Mouse (Mus musculus) myocyte (in vitro differentiated cells): Measurements from ENCODE around the gene Gab1. TPM values are rescaled to one million over a fixed set of nuclear protein-coding genes. Genes with fewer than 3 reads are reported as not detected.

Source experiments
- H3K27me3 ChIP-seq: one replicate; pipeline ENCODE4 v1.6.1; 2011; ENCODE audit not compliant: control insufficient read depth, insufficient read depth, insufficient read length
- H3K36me3 ChIP-seq: one replicate; pipeline ENCODE4 v1.6.1; 2011; ENCODE audit not compliant: control insufficient read depth, insufficient read depth
- H3K4me2 ChIP-seq: one replicate; pipeline ENCODE4 v1.6.1; 2011; ENCODE audit warnings: low read depth, control low read depth
- H3K4me3 ChIP-seq: one replicate; pipeline ENCODE4 v1.5.1; 2011; ENCODE audit warnings: mild to moderate bottlenecking, control low read depth, moderate library complexity
- H3K79me2 ChIP-seq: one replicate; pipeline ENCODE4 v1.6.1; 2011; ENCODE audit not compliant: control insufficient read depth, insufficient read depth
- H3ac ChIP-seq: one replicate; pipeline ENCODE4 v1.6.1; 2011; ENCODE audit not compliant: control insufficient read depth, insufficient read length
- CEBPB ChIP-seq: IDR thresholded peaks from 2 replicates; pipeline ENCODE4 v1.6.1; 2011; ENCODE audit warnings: mild to moderate bottlenecking, moderate library complexity; ENCODE audit not compliant: poor library complexity, insufficient read depth, severe bottlenecking
- E2F4 ChIP-seq: IDR thresholded peaks from one replicate; pipeline ENCODE4 v1.6.1; 2011; ENCODE audit warnings: mild to moderate bottlenecking, control low read depth, moderate library complexity; ENCODE audit not compliant: insufficient read depth
- MAX ChIP-seq: IDR thresholded peaks from one replicate; pipeline ENCODE4 v1.6.1; 2011; ENCODE audit warnings: low read depth, mild to moderate bottlenecking, control low read depth
- MYOD1 ChIP-seq, 3 experiments: IDR thresholded peaks; one replicate each; pipeline ENCODE4 v1.6.1; 2011; ENCODE audit warnings: control low read depth in 2 of 3, low read depth in 2 of 3, mild to moderate bottlenecking in 2 of 3, moderate library complexity in 1 of 3; ENCODE audit not compliant: insufficient read length in 2 of 3, control insufficient read depth in 1 of 3
- MYOG ChIP-seq, 3 experiments: IDR thresholded peaks; one replicate each; pipeline ENCODE4 v1.6.1; 2011; ENCODE audit warnings: control low read depth in 2 of 3, low read depth in 2 of 3, mild to moderate bottlenecking in 2 of 3; ENCODE audit not compliant: insufficient read length in 2 of 3, control insufficient read depth in 1 of 3, insufficient read depth in 1 of 3
- POLR2A ChIP-seq: IDR thresholded peaks from one replicate; pipeline ENCODE4 v1.6.1; 2011; ENCODE audit warnings: low read depth, mild to moderate bottlenecking, control low read depth, moderate library complexity; ENCODE audit not compliant: insufficient read length
- POLR2AphosphoS2 ChIP-seq: IDR thresholded peaks from one replicate; pipeline ENCODE4 v1.6.1; 2011; ENCODE audit warnings: low read depth, control low read depth; ENCODE audit not compliant: insufficient read length
- REST ChIP-seq: IDR thresholded peaks from one replicate; pipeline ENCODE4 v1.6.1; 2011; ENCODE audit warnings: mild to moderate bottlenecking, control low read depth, moderate library complexity; ENCODE audit not compliant: insufficient read depth, insufficient read length
- SRF ChIP-seq: IDR thresholded peaks from one replicate; pipeline ENCODE4 v1.6.1; 2011; ENCODE audit warnings: low read depth; ENCODE audit not compliant: control insufficient read depth, insufficient read length
- TCF12 ChIP-seq: IDR thresholded peaks from one replicate; pipeline ENCODE4 v1.6.1; 2011; ENCODE audit warnings: mild to moderate bottlenecking, control low read depth; ENCODE audit not compliant: poor library complexity, insufficient read depth, severe bottlenecking
- TCF3 ChIP-seq: IDR thresholded peaks from one replicate; pipeline ENCODE4 v1.6.1; 2011; ENCODE audit warnings: low read depth, control low read depth; ENCODE audit not compliant: insufficient read length
- USF1 ChIP-seq: IDR thresholded peaks from one replicate; pipeline ENCODE4 v1.6.1; 2011; ENCODE audit warnings: low read depth, mild to moderate bottlenecking, control low read depth, moderate library complexity
- polyA plus RNA-seq: library from polyadenylated mRNA; unstranded; fragments of >200 nt; fragmentation: generic; extraction: Trizol; gene quantifications from one replicate; pipeline ENCODE4 v1.2.1, GENCODE M21; 2012; ENCODE audit warnings: missing spikeins

The Gab1 gene
- polyA plus RNA-seq, 1 experiment: 3.4 TPM

DNA sequence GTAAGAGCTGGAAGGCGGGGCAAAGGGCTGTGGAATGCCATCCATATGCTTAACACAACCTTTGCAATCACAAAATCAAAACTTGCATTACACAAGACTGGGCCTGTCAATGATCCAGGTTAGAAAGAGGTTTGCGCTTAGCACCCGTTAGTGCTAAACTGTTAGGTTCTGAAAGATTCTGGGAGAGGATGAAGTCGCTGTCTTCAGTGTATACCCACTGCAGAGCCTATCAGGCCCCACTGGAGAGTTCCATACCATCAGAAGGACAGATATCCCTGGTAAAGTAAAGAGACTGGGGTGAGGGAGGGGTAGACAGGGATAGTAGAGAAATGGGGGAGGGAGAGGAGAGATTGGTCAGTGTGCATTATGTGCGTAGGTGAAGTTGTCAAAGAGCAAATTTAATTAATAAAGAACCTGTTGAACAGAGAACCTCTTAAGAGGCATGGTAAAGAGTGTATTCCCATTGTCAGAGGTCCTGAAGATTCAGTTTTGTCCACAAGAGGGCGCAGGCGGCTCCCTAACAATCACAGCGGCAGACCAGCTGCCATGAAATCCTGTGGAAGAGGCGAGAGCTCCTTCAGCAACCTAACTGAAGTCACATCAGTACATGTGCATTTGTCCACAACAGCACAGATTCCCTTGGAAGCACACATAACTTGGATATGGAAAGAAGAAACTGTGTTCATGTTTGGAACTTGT lies 127.2 kb downstream of the Gab1 start:
- no peaks in the 10 kb centered on the region for H3K36me3 ChIP-seq
- no peaks in the 10 kb centered on the region for H3K79me2 ChIP-seq
- no peak overlapping the region for H3K4me3 ChIP-seq
- no peaks in the 10 kb centered on the region for H3K27me3 ChIP-seq
- H3ac ChIP-seq: no peak overlapping the region
- H3K4me2 ChIP-seq: no peak overlapping the region
- TF ChIP-seq MYOD1 (IDR thresholded peaks at IDR 0.05; ENCODE audit: control insufficient read depth in 1 of 3, insufficient read length in 2 of 3, low read depth in 2 of 3): no peak
- no peak for TF ChIP-seq E2F4
- TF ChIP-seq SRF: no peak
- peak in 1 of 3 experiments; percentile 23 for TF ChIP-seq MYOG (IDR thresholded peaks at IDR 0.05; ENCODE audit: control insufficient read depth in 1 of 3, insufficient read depth in 1 of 3, insufficient read length in 2 of 3, low read depth in 2 of 3)

DNA sequence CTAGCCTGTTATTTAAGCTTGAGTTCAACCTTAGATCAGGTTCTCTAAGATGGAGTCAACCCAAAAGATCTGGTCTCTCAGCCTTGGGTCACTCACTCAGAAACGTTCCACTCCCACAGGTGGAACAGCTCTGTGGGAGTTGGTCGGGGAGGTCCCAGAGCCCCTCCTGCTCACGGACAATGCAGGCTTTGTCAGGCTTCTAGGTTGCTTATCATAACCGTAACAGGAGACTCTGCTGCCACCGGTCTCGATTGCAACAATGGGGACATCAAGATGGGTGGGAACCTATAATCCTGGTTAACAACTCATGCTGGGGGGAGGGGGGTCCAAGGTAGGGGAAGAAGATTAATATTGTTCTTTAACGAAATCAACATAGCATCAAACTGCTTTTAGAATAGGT lies 127.9 kb downstream of the Gab1 start:
- H3ac ChIP-seq: no peak overlapping the region
- TF ChIP-seq SRF (no peak), E2F4 (no peak), MAX (no peak), POLR2AphosphoS2 (no peak), TCF3 (no peak), REST (no peak), MYOG (IDR thresholded peaks at IDR 0.05; ENCODE audit: control insufficient read depth in 1 of 3, insufficient read depth in 1 of 3, insufficient read length in 2 of 3, low read depth in 2 of 3) (no peak), POLR2A (no peak), CEBPB (no peak), MYOD1 (IDR thresholded peaks at IDR 0.05; ENCODE audit: control insufficient read depth in 1 of 3, insufficient read length in 2 of 3, low read depth in 2 of 3) (no peak), USF1 (no peak), TCF12 (no peak)
- no peak overlapping the region for H3K4me3 ChIP-seq
- H3K4me2 ChIP-seq: no peak overlapping the region
- H3K27me3 ChIP-seq: no peaks in the 10 kb centered on the region
- no peaks in the 10 kb centered on the region for H3K36me3 ChIP-seq
- no peaks in the 10 kb centered on the region for H3K79me2 ChIP-seq

DNA sequence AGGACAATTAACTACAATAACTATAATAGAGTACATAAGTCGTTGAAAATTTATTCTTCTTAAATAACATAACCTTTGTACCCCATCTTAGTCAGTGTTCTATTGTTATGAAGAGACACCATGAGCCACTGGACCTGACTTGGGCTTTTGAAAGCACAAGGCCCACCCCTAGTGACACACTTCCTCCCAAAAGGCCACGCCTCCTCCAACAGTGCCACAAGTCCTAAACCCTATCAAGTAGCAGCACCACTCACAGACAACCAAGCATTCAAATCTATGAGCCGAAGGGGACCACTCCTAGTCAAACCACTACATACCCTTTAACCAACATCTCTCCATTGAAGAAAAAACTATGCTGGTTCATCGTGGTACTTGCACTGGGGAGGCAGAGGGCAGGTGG lies 131.2 kb downstream of the Gab1 start:
- no peak for TF ChIP-seq MAX
- TF ChIP-seq MYOG (IDR thresholded peaks at IDR 0.05; ENCODE audit: control insufficient read depth in 1 of 3, insufficient read depth in 1 of 3, insufficient read length in 2 of 3, low read depth in 2 of 3): no peak
- no peak for TF ChIP-seq POLR2A
- no peak for TF ChIP-seq USF1
- TF ChIP-seq POLR2AphosphoS2: no peak
- no peak for TF ChIP-seq REST
- no peak for TF ChIP-seq E2F4
- no peak for TF ChIP-seq CEBPB
- TF ChIP-seq MYOD1 (IDR thresholded peaks at IDR 0.05; ENCODE audit: control insufficient read depth in 1 of 3, insufficient read length in 2 of 3, low read depth in 2 of 3): no peak
- TF ChIP-seq TCF3: no peak
- no peak for TF ChIP-seq TCF12
- no peak for TF ChIP-seq SRF
- H3K27me3 ChIP-seq: no peaks in the 10 kb centered on the region
- no peaks in the 10 kb centered on the region for H3K79me2 ChIP-seq
- no peaks in the 10 kb centered on the region for H3K36me3 ChIP-seq
- H3ac ChIP-seq: no peak overlapping the region
- no peak overlapping the region for H3K4me3 ChIP-seq
- H3K4me2 ChIP-seq: no peak overlapping the region

DNA sequence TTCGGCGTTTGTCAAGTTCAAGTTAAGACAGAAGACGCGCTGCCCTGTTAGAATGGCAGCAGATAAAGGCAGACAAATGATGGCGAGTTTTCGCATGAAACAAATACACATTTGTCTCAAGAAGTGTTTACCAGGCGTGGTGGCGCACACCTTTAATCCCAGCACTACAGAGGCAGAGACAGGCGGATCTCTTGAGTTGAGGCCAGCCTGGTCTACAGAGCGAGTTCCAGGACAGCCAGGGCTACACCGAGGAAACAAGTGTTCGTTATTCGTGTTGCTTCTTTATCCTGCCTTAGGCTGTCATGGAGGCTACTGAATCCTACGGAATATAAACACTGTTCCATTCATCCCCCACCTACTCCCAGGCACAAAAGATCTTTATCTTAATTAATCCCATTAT lies 140.4 kb downstream of the Gab1 start:
- H3K4me3 ChIP-seq: peak overlapping the region; percentile 94
- peak overlapping the region; percentile 61 for H3K4me2 ChIP-seq
- no peak for TF ChIP-seq POLR2AphosphoS2
- TF ChIP-seq POLR2A: no peak
- TF ChIP-seq SRF: no peak
- no peak for TF ChIP-seq REST
- no peak for TF ChIP-seq CEBPB
- TF ChIP-seq TCF12: no peak
- TF ChIP-seq MYOG (IDR thresholded peaks at IDR 0.05; ENCODE audit: control insufficient read depth in 1 of 3, insufficient read depth in 1 of 3, insufficient read length in 2 of 3, low read depth in 2 of 3): no peak
- no peak for TF ChIP-seq E2F4
- no peak for TF ChIP-seq TCF3
- TF ChIP-seq MAX: no peak
- TF ChIP-seq MYOD1 (IDR thresholded peaks at IDR 0.05; ENCODE audit: control insufficient read depth in 1 of 3, insufficient read length in 2 of 3, low read depth in 2 of 3): no peak
- no peak for TF ChIP-seq USF1
- no peaks in the 10 kb centered on the region for H3K27me3 ChIP-seq
- peak overlapping the region; percentile 89 for H3ac ChIP-seq
- peaks cover 12% of the 10 kb centered on the region for H3K36me3 ChIP-seq
- H3K79me2 ChIP-seq: peaks cover 30% of the 10 kb centered on the region
